Mouse (Mus musculus) C2C12 (cell line): ENCODE results near the gene Il21r.

Experiments used
- CTCF ChIP-seq: IDR thresholded peaks from one replicate; pipeline ENCODE4 v1.5.1; 2011; ENCODE audit not compliant: control insufficient read depth, insufficient read depth, insufficient read length
- USF1 ChIP-seq: IDR thresholded peaks from one replicate; pipeline ENCODE4 v1.6.1; 2011; ENCODE audit warnings: low read depth, mild to moderate bottlenecking, control low read depth, moderate library complexity

DNA sequence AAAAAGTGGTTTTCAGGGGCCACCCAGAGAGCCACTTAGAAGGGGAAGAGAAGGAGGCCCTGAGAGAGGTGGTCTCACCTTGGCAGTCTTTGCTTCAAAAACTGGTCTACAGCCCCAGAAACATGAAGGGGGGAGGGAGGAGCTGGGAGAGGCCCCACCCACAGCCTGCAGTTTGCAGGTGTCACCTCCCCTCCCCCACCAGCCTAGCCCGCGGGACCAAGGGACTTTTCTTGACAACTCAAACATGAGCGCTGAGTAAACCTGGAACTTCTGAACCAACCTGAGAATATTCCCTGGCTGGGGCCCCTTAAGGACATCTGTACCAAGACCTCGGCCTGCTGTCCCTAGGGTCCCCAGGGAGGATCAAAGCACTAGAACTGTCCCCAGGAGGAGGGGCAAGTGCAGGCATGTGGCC, 2.5 kb downstream of the Il21r start:
- TF ChIP-seq CTCF: no peak
- no peak for TF ChIP-seq USF1
